ENCODE assay signal across 12 mouse cellular contexts in genomic region chr7:78803841-78804240, GRCm38 (mm10). TPM values are rescaled to one million over a fixed set of nuclear protein-coding genes. Genes with fewer than 3 reads are reported as not detected.
DNase-seq lines count a peak whose midpoint lies in the region; ATAC-seq and TF ChIP-seq lines count a peak whose summit lies in the region.
"Had no signal": no experiment of that assay in that cellular context is flagged by ENCODE, and none has a peak within 500 bp of the region (broad histone marks: within the 10 kb centered on the region; RNA-seq: fewer than 3 reads in every experiment).

No protein-coding gene starts in this region.

- no peak overlapping the region for H3K27ac ChIP-seq in lung, embryonic 16.5 days (ENCODE audit: low read length)
- H3K27ac ChIP-seq in stomach, postnatal 0 days (replicated peaks): no peak overlapping the region
- H3K27ac ChIP-seq in hindbrain, embryonic 16.5 days (ENCODE audit: low read depth, low read length): no peak overlapping the region
- H3K27ac ChIP-seq: hindbrain, embryonic 13.5 days had no signal

- DNase-seq in lung, adult 2 months: no peak
- peak; percentile 52 for DNase-seq in ZHBTc4 (ENCODE audit: low read depth, low spot score)
- peak; percentile 35 for DNase-seq in kidney, postnatal 14 days
- peak; percentile 53 for DNase-seq in stomach, postnatal 0 days (ENCODE audit: low spot score)
- DNase-seq in B cell, adult 2 months: no peak
- DNase-seq in cerebellum, adult 18-20 months: no peak
- DNase-seq: cerebellum, adult 11 months; gastrocnemius, postnatal 10 days had no signal

- no peak for TF ChIP-seq CTCF in lung, adult 2 months (IDR thresholded peaks at IDR 0.05; ENCODE audit: insufficient read depth, low read length)
- TF ChIP-seq CTCF in stomach, postnatal 0 days (IDR thresholded peaks at IDR 0.05; ENCODE audit: low read depth): peak; percentile 44; the same call in 1 of the 2 replicates

- H3K4me1 ChIP-seq in lung, embryonic 16.5 days (replicated peaks; ENCODE audit: control insufficient read depth, insufficient read depth, low read length): no peaks in the 10 kb centered on the region
- no peaks in the 10 kb centered on the region for H3K4me1 ChIP-seq in lung, adult 2 months (ENCODE audit: control insufficient read depth, insufficient read depth, low read length)
- H3K4me1 ChIP-seq in stomach, postnatal 0 days (replicated peaks; ENCODE audit: control insufficient read depth, insufficient read depth): no peaks in the 10 kb centered on the region
- H3K4me1 ChIP-seq in hindbrain, embryonic 16.5 days (ENCODE audit: control insufficient read depth, insufficient read depth, low read depth, low read length): no peaks in the 10 kb centered on the region
- H3K4me1 ChIP-seq: hindbrain, embryonic 13.5 days had no signal

- TF ChIP-seq EP300 in stomach, postnatal 0 days (optimal IDR thresholded peaks at IDR 0.05): no peak

- 0 out of 2 replicates have a peak, but pooled peaks have one; percentile 12 for ATAC-seq in lung, embryonic 16.5 days (ENCODE audit: low read depth)
- peak; percentile 66 for ATAC-seq in stomach, postnatal 0 days (ENCODE audit: low FRiP score, low TSS enrichment)
- no peak for ATAC-seq in hindbrain, embryonic 16.5 days

- no peaks in the 10 kb centered on the region; the same call in 1 of the 2 replicates for H3K27me3 ChIP-seq in lung, embryonic 16.5 days (ENCODE audit: control insufficient read depth, insufficient read depth, low read depth, low read length)
- no peaks in the 10 kb centered on the region for H3K27me3 ChIP-seq in stomach, postnatal 0 days (ENCODE audit: control insufficient read depth, insufficient read depth, low read length)
- H3K27me3 ChIP-seq in hindbrain, embryonic 16.5 days (replicated peaks; ENCODE audit: control insufficient read depth, insufficient read depth, low read length): no peaks in the 10 kb centered on the region

- H3K4me2 ChIP-seq in lung, embryonic 16.5 days (ENCODE audit: low read depth, low read length): no peak overlapping the region
- no peak overlapping the region for H3K4me2 ChIP-seq in stomach, postnatal 0 days (replicated peaks; ENCODE audit: low read depth)
- no peak overlapping the region for H3K4me2 ChIP-seq in hindbrain, embryonic 16.5 days (ENCODE audit: low read length)
- H3K4me2 ChIP-seq: hindbrain, embryonic 13.5 days; midbrain, embryonic 11.5 days had no signal

- no peak overlapping the region for H3K4me3 ChIP-seq in lung, embryonic 16.5 days (ENCODE audit: low read length)
- H3K4me3 ChIP-seq in lung, adult 2 months (replicated peaks; ENCODE audit: extremely low read depth, low read depth, low read length): no peak overlapping the region
- no peak overlapping the region for H3K4me3 ChIP-seq in stomach, postnatal 0 days (ENCODE audit: low read depth, low read length)
- no peak overlapping the region for H3K4me3 ChIP-seq in hindbrain, embryonic 16.5 days (ENCODE audit: low read length)
- H3K4me3 ChIP-seq: hindbrain, embryonic 13.5 days had no signal

- 55% methylated on average over 3 of the region's 3 CpGs for WGBS in lung, embryonic 16.5 days
- WGBS in lung, adult 2 months: 71% methylated on average over 3 of the region's 3 CpGs
- 57% methylated on average over 3 of the region's 3 CpGs for WGBS in stomach, postnatal 0 days
- 90% methylated on average over 3 of the region's 3 CpGs for WGBS in hindbrain, embryonic 16.5 days

- no peaks in the 10 kb centered on the region for H3K36me3 ChIP-seq in lung, embryonic 16.5 days (ENCODE audit: control insufficient read depth, insufficient read depth, low read length)
- no peaks in the 10 kb centered on the region for H3K36me3 ChIP-seq in stomach, postnatal 0 days (ENCODE audit: control insufficient read depth, insufficient read depth, low read length)
- H3K36me3 ChIP-seq in hindbrain, embryonic 16.5 days (ENCODE audit: control insufficient read depth, insufficient read depth, low read length): no peaks in the 10 kb centered on the region
- H3K36me3 ChIP-seq: hindbrain, embryonic 13.5 days had no signal

- no peak overlapping the region for H3K9ac ChIP-seq in lung, embryonic 16.5 days (ENCODE audit: low read length)
- H3K9ac ChIP-seq in stomach, postnatal 0 days (ENCODE audit: low read length): no peak overlapping the region
- H3K9ac ChIP-seq in hindbrain, embryonic 16.5 days (ENCODE audit: low read depth, low read length): no peak overlapping the region
- H3K9ac ChIP-seq: hindbrain, embryonic 13.5 days had no signal

- H3K9me3 ChIP-seq in lung, embryonic 16.5 days (ENCODE audit: control insufficient read depth, low read length): no peaks in the 10 kb centered on the region
- no peaks in the 10 kb centered on the region for H3K9me3 ChIP-seq in stomach, postnatal 0 days (ENCODE audit: control insufficient read depth, low read length)
- H3K9me3 ChIP-seq in hindbrain, embryonic 16.5 days (ENCODE audit: control insufficient read depth, low read length): no peaks in the 10 kb centered on the region
- H3K9me3 ChIP-seq: hindbrain, embryonic 13.5 days had no signal

- no peak for TF ChIP-seq POLR2A in lung, adult 2 months (IDR thresholded peaks at IDR 0.05; ENCODE audit: borderline replicate concordance, extremely low read depth, low read depth, low read length)

RNA-seq across cellular contexts. Expression of gene Mrpl46, which starts 20.5 kb away (rescaled TPM):
- polyA plus RNA-seq in lung, embryonic 16.5 days (2015; fragmentation: Nextera tagmentation; extraction: Ambion mirVana): 57.6 and 60.1 TPM in 2 replicates
- 14.3 and 15.1 TPM in 2 replicates for polyA plus RNA-seq in lung, adult 2 months (2012; rRNA removed)
- polyA plus RNA-seq in stomach, postnatal 0 days (2015; fragmentation: Nextera tagmentation; extraction: Ambion mirVana): 55.0 and 55.5 TPM in 2 replicates
- polyA plus RNA-seq in hindbrain, embryonic 16.5 days (2015; fragmentation: Nextera tagmentation; extraction: Ambion mirVana): 58.0 and 61.4 TPM in 2 replicates

RNA-seq across cellular contexts. Expression of gene Mrps11, which starts 20.9 kb away (rescaled TPM):
- 66.7 and 70.8 TPM in 2 replicates for polyA plus RNA-seq in lung, embryonic 16.5 days (2015; fragmentation: Nextera tagmentation; extraction: Ambion mirVana)
- 27.9 and 28.5 TPM in 2 replicates for polyA plus RNA-seq in lung, adult 2 months (2012; rRNA removed)
- 40.0 and 41.1 TPM in 2 replicates for polyA plus RNA-seq in stomach, postnatal 0 days (2015; fragmentation: Nextera tagmentation; extraction: Ambion mirVana)
- polyA plus RNA-seq in hindbrain, embryonic 16.5 days (2015; fragmentation: Nextera tagmentation; extraction: Ambion mirVana): 72.1 and 73.1 TPM in 2 replicates

RNA-seq across cellular contexts. Expression of gene Det1, which starts 43.2 kb away (rescaled TPM):
- polyA plus RNA-seq in lung, embryonic 16.5 days (2015; fragmentation: Nextera tagmentation; extraction: Ambion mirVana): 16.9 and 17.7 TPM in 2 replicates
- polyA plus RNA-seq in lung, adult 2 months (2012; rRNA removed): 10.2 and 11.0 TPM in 2 replicates
- polyA plus RNA-seq in stomach, postnatal 0 days (2015; fragmentation: Nextera tagmentation; extraction: Ambion mirVana): 8.2 and 8.3 TPM in 2 replicates
- 9.9 and 12.1 TPM in 2 replicates for polyA plus RNA-seq in hindbrain, embryonic 16.5 days (2015; fragmentation: Nextera tagmentation; extraction: Ambion mirVana)

Comparison
In these comparisons a context has a peak if more than half of its experiments do, and no peak if none do; other contexts are left out.
1. DNase-seq: peak in ZHBTc4 (single experiment), kidney, postnatal 14 days (single experiment) and stomach, postnatal 0 days (single experiment); none in lung, adult 2 months (single experiment), B cell, adult 2 months (0 of 2) and cerebellum, adult 18-20 months (0 of 2).